Mouse (Mus musculus) kidney, adult 18-20 months (tissue): ENCODE data around the gene Rps15.

Experiments used
- DNase-seq: peaks from one replicate; pipeline ENCODE4 v3.0.0; 2021

The Rps15 gene

DNA sequence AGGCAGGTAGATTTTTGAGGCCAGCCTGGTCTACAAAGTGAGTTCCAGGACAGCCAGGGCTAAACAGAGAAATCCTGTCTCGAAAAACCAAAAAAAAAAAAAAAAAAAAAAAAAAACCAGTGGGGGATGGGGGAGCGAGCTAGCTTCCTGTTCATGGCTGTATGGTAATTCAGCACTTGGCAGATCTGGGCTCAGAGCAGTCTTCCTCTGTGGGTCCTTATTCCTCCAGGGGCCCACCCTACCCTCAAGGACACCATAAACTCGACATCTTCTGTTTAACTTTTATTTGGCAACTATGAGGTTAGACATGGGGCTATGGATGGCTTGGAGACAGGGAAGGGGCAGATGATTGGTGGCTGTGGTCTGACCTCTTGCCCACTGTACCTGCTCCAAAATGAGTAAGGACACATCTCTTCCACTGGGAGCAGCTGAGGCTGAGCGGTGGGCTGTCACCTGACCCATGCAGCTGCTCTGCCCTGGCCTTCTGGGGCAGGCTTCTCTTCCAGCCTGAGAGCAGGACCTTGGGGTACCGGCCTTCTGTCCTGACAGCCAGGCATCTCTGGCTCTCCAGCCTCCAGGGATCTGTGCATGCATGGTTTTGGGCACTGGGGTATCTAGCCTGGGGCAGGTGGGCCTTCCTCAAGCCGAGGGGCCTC is 28.9 kb downstream of the Rps15 start:
- DNase-seq, result no peak

DNA sequence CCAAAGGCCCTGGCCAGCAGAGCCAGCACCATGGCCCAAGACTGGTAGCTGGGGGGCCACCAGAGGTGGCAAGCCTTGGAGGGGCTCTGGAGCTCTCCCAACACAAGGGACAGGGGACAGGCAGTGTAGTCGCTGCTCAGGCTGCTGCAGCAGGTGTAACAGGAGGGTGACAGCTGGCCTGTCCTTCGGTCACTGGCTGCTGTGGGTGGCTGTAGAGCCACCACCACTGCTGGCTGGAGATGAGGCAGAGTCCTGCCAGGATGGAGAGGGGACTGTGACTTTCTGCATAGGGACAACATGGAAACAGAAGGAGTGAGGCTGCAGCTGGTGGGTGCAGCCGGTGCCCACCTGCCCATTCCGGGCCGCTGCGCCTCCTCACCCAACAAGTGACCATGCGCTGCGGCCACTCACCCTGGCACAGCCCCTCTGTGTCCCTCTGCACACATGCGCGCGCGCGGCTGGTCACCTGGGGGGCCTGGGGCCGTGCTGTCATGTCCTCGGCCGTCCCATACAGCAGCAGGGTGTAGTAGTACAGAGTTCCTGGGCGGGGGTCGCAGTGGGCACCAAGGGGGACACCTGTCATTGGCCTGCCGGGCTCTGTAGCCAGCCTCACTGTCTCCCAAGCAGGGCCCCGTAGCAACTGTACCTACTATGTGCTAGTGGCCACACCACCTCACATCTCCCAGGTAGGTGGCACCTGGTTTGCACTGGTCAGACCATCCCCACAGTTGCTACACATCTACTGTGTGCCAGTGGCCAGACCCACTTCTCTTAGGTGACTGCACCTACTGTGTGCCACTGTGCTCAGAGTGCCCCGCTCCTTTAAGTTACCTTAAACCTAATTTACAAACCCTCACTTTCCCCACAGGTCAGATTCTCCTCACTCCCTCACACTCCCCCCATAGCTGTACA is 29.7 kb downstream of the Rps15 start:
- no peak for DNase-seq

DNA sequence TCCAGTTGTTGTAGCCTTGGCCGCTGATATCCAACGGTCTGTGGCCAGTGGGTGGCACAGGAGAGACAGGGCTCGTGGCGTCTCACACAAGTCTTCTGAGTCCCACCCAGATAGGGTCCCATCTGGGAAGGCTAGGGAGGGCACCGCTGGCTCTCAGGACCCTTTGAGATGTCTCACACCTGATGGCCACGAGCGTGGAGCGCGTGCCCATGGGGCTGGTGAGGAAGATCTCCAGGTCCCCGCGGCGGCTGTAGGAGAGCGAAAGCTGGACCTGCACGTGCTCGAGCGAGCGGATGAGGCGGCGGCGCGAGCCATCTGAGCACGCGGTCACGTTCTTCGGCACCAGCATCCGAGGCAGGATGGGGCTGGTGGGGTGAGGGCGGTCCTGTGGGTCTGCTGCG is 30.6 kb downstream of the Rps15 start:
- peak; percentile 54 for DNase-seq

DNA sequence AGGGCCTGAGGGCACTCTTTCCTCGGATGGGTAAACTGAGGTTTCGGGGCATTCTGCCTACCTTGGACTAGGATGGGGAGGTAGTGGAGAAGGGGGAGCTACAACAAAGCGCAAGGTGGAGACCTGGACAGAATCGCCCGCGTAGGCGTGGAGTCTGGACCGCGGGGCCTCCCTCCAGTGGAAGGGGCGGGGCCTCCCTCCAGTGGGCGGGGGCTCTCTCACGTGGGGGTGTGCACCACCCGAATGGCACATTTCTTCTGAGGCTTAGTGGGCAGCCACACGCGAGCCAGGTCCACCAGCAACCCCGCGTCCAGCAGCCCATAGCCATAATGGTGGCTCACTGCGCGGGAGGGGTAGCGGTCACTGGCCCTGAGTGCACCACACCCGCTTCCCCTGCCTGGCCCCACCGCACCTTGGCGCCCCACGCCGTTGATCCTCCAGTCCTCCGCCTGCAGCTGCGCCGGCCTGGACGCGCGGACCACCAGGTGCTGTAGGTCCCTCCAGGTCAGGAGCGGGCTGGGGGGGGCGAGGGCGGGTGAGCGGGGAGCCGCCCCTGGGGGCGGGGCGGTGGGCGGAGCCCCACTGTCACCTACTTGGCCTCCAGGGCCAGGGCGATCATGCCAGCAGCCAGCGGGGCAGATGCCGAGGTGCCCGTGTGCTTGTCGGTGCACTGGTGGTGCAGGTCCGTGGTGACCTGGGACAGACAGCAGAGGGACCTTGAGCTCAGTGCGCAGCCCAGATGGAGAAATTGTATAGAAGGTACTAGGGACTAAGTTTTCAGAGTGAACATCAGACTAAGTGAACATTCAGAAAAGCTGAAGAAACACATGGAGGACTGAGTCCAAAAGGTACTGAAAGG is 31.2 kb downstream of the Rps15 start:
- peak; percentile 85 for DNase-seq

DNA sequence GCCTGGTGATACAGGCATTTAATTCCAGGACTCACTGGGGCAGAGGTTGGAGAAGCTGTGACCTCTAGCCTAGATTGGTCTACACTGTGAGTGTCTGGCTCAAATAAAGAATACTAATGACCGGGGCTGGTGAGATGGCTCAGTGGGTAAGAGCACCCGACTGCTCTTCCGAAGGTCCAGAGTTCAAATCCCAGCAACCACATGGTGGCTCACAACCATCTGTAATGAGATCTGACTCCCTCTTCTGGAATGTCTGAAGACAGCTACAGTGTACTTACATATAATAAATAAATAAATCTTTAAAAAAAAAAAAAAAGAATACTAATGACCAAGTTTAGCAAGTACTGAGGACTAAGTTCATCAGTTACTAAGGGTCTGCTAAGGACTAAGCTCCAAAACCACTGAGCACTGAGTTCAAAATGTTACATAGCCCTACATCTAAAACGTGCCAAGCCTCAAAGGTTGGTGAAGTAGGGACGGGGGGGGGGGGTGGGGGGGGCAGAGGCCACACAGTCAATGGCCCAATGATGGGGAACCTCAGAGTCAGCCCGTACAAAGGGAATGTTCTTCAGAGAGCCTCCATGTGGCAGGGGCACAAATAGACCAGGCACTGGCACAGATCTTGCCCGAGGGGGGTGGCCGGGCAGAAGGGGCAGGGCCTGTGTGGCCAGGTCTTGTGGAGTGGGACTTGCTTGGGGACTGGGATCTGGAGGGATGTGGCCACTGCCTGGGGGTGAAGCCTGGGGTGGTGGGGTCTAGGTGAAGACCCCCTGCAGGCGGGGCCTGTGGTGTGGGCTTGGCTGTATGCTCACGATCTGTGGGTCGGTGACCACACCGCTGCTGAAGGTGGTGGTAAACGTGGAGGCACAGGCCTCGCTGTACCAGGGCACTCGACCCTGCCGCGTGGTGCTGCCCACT is 32.1 kb downstream of the Rps15 start:
- no peak for DNase-seq

DNA sequence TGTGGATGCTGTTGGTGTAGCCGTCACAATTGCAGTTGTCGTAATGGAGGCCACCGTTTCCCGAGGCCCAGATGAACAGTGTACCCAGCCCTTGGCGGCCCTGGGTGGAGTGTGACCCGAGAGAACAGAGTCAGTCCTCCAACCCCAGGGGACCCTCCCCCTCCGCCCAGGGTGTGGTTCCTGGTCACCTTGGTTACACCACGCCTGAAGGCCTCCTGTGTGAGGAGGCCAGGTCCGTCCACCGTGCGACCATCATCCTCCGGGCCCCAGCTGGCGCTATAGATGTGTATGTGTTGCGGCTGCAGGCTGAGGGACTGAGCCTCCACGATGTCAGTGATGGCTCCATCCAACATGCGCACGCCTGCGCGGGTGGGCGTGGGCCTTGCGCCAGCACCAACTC is 32.8 kb downstream of the Rps15 start:
- no peak for DNase-seq

DNA sequence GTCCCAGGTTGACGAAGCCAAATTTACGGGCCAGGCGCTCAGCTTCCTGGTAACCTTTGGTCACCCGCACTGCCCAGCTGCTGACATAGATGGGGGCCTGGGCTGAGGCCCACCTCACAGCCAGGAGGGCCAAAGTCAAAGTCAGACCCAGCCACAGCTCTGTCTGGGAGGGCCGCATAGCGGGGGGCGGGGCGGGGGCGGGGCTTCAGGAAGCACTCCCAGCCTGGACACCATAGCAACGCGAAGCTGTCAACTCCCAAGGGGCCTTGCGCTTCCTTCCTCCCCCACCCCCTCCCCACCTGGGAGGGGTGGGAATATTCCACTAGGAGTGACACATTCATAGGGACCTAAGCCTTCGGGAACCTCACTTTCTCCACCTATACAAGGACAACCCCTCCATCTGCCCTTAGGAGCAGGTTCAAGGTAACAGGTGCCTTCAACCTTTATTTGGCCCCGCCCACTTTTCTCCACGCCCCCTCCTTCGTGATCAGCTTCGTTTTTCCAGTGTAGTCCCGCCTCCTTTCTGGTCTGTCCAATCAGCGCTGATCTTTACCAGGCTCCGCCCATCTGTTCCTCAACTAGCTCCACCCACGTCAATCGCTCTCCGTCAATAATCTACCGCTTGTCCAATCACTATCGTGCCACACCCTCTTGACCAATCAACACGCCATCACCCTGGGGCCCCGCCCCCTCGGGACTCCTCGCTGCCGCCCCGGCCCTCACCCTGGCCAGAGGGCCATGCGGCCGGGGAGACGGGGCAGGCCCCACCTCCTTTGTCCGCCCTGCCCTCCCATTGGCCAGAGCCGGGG is 37.2 kb downstream of the Rps15 start, which contains the start of the genes Pcsk4 and Reep6:
Gene Pcsk4, minus strand, starts transcription at position 226 of the 809 bp plus-strand sequence.
Gene Reep6, plus strand, starts transcription at position 681 of the 809 bp plus-strand sequence.
- DNase-seq, result peak; percentile 95

DNA sequence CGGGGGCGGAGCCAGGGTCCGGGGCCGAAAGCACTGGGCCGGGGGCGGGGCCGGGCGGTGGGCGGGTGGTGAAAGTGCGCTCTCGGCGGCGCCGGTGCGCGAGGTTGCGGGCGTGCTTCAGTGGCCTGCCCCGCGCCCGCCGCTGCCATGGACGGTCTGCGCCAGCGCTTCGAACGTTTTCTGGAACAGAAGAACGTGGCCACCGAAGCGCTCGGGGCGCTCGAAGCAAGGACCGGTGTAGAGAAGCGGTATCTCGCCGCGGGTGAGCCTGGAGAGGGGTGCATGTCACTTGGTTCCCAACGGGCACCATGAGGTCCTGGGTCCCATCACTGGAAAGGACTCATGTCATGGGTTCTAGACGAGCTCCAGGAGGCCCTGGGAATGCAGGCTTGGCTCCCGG is 37.8 kb downstream of the Rps15 start:
- DNase-seq, result no peak

DNA sequence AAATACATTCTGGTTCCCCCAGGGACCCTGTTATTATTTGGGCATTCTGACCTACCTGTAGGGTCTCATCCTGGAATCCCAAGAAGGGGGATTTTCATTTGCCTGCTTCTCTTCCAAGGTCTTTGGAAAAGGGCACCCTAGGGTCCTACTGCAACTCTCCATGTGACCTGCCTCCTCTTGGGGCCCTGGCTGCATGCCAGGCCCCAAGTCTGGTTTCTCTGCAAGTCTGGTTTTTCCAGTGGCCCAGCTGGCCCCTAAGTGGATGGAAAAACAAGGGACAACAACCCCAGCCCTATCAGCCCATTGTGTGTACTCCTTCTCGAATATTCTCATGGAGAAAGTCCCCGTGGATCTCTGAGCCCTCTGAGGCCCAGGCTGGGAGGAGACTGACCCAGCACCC is 38.6 kb downstream of the Rps15 start:
- no peak for DNase-seq

DNA sequence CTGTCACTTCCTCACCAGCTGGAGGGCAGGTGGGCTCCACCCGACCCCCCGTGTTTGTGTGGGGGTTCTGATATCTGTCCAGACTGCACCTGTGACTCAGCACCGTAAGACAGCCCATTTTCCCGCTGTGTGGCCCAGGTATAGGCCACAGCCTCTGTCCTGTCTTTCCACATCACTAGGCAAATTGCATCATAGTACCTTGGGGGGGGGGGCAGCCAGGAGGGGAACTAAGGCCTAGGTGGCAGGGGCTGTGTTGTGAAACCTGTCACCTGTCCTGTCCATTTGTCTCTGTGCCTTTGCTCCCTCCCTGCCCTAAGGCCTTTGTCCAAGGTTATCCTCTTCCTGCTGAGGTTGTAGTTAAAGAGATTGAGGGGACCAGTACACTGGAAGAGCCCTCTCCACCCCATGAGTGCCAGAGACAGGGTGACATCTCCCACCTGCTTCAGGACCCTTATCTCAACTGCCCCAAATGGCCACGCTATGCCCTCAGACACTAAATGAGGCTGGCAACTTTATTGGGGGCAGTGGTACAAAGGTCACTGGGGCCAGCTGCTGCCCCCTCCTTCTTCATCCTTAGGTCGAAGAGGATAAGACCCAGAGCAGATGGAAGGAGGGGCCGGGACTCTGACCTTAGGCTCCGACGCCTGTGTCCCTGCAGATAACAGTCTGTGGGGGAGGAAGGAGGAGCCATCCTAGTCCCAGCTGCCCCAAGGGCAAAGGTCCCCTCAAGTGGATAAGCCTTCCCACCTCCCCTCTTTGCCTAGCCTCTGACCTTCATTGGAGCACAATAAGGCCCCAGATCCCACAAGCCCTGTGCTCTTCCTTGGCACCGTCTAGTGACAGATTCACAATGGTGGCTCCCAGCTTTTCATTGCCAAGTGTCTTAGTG is 39.6 kb downstream of the Rps15 start:
- no peak for DNase-seq

DNA sequence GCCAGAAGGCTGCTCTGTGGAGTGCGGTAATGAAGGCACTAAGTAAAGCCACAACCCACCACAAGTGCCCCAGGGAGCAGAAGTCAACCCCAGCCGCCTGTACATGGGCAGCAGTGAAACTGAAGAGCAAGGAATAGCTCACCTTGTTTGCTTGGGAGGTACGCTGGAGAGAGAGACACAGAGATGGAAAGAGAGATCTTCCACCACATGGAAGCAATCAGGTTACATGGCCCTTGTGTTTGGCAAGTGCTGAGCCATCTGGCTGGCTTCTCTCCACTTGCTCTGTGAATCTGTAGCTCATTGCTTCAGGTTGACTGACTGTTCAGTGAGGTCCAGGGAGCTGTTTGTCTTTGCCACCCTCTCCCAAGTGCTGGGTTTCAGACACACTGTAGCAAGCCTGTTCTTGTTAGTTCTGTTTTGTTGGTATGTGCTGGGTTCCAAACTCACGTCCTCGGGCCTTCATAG is 40.3 kb downstream of the Rps15 start:
- no peak for DNase-seq

DNA sequence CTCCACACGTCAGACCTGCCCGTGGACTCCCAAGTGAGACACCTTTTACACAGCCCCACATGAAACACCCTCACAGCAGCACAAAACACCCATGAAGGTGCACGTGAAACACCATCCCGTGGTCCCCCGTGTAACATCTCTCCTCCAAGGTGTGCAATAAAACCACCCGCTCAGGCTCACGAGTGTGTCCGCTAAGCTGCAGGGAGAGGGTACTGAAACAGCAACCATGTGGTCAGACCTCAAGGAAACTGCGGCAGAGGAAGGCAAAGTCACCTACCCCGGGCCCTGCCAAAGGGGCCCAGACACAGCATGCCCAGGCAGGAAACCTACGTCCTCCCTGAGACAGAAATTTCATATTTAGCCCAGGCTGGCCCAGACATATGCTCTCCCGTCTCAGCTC is 44.0 kb downstream of the Rps15 start:
- no peak for DNase-seq

DNA sequence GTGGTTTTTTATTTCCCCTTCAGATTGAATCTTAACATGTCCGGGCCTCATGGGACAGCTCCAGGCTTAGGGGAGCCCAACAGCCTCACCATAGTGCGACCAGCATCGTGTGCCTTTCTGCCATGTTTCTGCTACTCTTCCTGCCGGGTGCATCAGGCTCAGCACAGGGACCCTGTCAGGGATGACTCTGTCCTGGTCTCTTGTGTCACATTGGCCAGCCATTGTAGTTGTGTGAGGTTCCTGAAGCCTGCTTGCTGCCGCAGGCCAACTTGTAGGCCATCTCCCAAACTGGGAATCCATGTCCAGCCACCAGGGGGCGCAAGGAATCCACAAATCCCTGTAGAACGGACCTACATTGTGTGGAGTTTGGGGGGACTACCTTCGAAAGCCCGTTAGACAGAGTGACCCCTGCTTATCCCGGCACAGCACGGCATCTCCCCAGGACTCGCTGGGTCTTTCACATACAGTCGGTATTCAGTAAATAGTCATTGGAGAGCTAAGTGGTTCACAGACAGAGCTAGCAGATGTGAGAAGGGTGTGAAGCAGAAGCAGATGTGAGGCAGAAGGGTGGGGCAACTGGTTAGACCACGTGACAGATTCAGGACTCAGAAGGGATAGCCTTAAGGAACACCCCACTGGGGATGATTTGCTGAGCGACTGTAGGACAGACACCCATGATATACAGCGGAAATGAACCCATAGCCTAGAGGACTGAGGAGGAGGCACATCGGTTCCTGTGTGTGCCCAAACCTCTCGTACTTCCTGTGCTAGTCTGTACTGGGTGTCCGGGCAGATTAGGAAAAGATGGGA is 47.9 kb downstream of the Rps15 start:
- DNase-seq, result peak; percentile 89

DNA sequence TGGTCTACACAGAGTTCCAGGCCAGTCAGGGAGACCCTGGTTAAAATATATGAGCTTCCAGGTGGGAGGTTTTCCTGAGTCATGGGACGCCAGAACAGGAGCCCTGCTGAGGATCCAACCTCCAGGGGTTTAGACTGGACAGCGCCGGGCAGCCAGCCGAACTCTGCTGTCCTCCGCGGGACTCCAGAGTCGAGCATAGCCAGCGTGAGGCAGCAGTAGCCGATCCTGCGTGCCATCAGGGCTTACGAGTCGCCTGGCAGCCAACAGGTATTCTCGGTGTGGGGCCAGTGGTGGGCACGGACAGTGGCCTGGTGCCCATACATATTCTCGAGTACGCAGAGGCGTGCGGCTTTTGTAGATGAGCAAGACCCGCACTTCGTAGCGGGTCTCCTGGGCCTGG is 48.8 kb downstream of the Rps15 start:
- peak; percentile 10 for DNase-seq

DNA sequence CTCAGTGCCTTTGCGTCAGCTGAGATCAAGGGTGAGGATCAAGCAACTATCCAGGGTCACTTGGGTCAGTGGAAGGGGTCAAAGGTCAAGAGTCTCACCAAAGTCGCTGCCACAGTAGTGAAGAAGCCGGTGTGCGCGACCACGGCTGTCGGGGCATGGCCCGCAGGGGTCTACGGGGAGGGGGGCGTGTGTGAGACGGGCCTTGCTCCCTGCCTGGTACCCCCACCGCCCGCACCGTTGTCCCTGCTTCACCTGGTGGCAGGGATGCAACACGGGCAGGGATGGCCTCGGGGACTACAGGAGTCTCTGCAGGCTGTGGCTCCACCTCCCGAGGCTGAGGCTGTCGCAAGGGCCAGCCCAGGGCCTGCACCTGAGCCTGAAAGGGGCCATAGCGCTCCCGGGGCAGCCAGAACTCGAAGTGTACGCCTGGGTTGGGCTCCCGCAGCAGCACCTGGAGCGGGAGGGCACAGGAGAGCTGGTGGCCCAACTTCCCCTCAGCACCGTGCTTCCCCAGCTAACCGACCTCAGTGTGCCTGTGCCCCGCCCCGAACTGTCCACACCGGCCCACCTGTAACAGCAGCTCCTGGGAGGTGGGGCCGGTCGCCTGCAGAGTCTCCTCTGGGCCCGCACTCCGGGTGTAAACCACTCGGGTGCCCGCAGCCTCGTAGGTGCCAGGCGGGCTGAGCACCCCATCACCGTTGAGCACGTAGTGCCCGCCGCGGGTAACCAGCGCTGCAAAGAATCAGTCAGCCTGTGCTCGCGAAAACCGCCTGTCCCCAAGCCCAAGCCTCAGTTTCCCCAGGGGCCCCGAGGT is 49.4 kb downstream of the Rps15 start:
- no peak for DNase-seq

DNA sequence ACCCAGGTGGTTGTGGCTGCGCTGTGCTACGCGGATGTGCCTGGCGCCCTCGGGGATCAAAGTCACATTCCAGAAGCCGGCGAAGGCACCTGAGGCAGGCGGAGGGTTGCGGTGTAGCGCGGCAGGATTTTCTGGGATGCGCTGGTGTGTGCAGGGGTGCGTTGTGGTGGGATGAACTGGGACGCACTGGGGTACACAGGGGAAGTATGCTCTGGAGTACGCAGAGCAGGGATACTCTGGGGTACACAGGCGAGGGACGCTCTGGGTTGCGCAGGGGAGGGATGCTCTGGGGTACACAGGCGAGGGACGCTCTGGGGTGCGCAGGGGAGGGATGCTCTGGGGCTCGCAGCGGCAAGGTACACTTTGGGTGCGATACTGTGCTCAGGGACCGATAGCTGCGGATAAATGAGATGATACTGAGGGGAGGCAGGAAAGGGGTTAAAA is 50.1 kb downstream of the Rps15 start:
- DNase-seq, result no peak

DNA sequence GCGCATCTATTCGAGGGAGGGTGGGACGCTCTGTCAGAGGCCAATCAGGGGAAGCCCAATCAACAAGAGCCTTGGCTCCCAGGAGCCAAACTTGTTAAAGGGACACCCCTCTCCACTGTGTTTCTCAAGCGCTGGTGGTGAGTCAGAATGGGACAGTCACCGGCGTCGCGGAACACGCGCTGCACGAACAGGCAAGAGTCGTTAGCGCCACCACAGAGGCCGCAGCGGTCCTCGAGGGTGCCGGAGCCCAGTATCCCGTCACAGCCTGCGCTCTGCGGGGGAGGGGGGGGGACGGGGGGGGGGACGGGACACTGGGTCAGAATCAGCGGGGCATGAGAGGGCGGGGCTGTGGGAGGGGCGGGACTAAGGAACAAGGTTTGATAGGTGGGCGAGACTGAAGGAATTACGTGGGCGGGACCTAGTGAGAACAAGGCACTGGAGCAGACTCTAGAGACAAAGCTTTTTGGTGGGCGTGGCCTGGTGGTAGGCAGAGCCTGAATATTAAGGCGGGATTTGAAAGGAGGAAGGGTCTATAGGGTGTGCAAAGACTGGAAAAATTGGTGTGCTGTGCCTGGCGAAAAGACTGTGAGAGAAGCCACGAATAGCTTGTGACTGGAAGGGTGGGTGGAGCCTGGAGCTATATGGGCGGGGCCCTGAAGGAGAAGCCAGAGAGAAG is 50.6 kb downstream of the Rps15 start:
- peak; percentile 39 for DNase-seq
